Mouse (Mus musculus): ENCODE results near the gene Trim23. TPM values are rescaled to one million over a fixed set of nuclear protein-coding genes. Genes with fewer than 3 reads are reported as not detected.

The Trim23 gene
- polyA plus RNA-seq (2015; fragmentation: Nextera tagmentation; extraction: Ambion mirVana), result 27.1 and 27.9 TPM in 2 replicates

DNA sequence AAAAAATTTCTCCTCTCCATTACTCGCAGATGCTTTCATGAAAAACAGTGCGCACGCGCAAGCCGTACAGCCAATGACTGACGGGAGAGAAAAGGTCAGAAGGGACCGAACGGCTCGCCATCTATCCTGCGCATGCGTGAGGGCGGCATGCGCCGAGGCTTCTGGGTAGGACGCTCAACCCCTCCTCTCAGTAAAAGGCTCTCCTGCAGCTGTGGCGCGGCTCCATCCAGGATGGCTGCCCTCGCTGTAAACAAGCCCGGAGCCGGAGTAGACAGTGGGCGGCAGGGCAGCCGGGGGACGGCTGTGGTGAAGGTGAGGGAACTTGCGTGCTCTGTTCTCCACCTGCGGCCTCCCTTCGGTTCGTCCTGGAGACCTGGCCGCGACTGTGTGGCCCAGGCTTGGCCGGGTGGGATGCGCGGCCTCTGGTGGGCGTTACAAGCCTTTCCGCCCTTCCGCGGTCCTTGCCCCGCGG lies at the start of gene Trim23:
Gene Trim23, plus strand, starts transcription at position 148 of the 472 bp plus-strand sequence.

DNA sequence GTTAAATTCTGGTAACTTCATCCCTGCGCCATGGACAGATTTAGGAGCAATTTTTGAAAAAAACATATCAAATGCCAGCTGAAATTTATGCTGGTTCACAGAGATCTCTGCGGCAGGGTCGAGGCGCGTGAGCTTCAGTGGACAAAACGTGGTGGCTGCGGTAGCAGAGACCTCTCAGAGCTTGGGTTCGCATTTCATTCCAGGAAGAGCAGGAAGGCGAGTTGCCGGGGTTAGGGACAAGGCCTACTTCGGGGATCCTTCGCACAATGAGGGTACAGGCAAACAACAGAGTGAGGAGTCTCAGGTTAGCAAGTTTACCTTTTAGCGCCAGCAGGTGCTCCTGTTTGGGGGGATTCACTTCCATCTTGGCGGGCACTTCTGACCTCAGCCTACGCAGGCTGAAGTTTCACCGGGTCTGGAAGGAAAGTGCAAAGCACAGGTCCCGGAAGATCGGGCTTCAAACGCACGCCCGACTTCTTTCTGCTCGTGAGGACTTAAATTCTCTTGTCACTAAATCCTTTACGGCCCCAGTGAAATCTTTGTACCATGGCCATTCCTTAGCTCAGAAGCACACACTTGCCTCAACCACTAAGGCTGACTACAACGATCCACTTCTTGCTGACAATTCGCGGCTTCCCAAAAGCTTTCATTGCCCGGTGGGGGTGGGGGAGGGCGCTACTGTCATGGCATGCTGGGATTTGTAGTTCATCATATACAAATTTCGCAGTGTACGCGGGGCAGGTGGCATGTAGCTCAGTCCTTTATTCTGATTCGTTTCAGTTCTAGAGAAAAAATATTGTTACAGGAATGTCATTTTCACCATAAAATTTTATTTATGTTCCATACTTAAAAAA lies 574 bp upstream of the Trim23 start, which contains the start of gene Trappc13:
Gene Trappc13, minus strand, starts transcription at position 674 of the 854 bp plus-strand sequence.

DNA sequence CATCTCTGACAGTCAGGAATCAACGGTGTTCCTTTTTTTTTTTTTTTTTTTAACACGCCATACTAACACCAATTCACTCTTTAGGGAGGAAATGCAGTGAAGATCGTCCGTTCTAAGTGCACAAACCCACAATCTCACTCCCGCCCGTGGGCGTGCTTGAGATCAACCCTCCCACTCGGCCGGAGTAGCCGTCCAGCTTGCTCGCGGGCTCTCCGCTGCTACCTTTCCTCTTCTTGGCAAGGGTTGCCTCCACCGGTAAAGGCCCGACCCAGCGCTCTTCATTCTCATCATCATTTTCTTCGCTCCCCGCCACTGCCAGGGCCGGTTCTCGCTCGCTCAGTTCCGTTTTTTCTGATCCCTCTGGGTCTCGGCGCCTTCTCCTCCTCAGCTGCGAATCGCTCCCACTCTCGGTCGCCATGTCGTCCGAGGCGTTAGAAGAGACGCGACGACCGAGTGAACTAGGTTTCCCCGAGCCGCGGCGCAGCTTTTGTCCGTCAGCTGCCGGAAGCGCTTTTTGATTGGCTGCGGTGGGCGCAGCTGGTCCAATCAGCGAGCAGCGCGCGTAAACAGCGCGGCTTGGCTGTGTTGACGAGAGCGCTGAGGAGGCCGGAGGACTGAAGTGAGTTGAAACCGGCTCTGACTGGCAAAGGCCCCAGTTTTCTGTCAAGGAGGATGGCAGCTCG lies 49.9 kb downstream of the Trim23 start, which contains the start of the genes Cenpk and Ppwd1:
Gene Cenpk, plus strand, starts transcription at position 228 of the 683 bp plus-strand sequence.
Gene Ppwd1, minus strand, starts transcription at position 460 of the 683 bp plus-strand sequence.

Other genes starting within 250 kb of the Trim23 start
- 44.6 and 46.3 TPM in 2 replicates for gene Nln, start 69.2 kb upstream of the Trim23 start, polyA plus RNA-seq (2015; fragmentation: Nextera tagmentation; extraction: Ambion mirVana)
- 24.6 and 29.0 TPM in 2 replicates for gene Sgtb, start 69.1 kb upstream of the Trim23 start, polyA plus RNA-seq (2015; fragmentation: Nextera tagmentation; extraction: Ambion mirVana)
- gene Trappc13, start 328 bp upstream of the Trim23 start, polyA plus RNA-seq (2015; fragmentation: Nextera tagmentation; extraction: Ambion mirVana), result 41.4 and 44.4 TPM in 2 replicates
- 10.9 and 11.0 TPM in 2 replicates for gene Cenpk, start 49.8 kb downstream of the Trim23 start, polyA plus RNA-seq (2015; fragmentation: Nextera tagmentation; extraction: Ambion mirVana)
- 6.0 and 7.1 TPM in 2 replicates for gene Ppwd1, start 50.0 kb downstream of the Trim23 start, polyA plus RNA-seq (2015; fragmentation: Nextera tagmentation; extraction: Ambion mirVana)
- gene Adamts6, start 109.0 kb downstream of the Trim23 start, polyA plus RNA-seq (2015; fragmentation: Nextera tagmentation; extraction: Ambion mirVana), result 0.64 and 0.66 TPM in 2 replicates

Data from neural tube, postnatal 0 days (tissue).